Mouse (Mus musculus) stomach, postnatal 0 days (tissue): ENCODE data around the gene Golga2.

Experiments
- CTCF ChIP-seq: IDR thresholded peaks from 2 replicates; pipeline ENCODE4 v1.5.1; 2016; ENCODE audit warnings: antibody characterized with exemption, low read depth, mild to moderate bottlenecking, moderate library complexity
- EP300 ChIP-seq: optimal IDR thresholded peaks from 2 replicates; pipeline ENCODE3; 2016; ENCODE audit warnings: antibody characterized with exemption

DNA sequence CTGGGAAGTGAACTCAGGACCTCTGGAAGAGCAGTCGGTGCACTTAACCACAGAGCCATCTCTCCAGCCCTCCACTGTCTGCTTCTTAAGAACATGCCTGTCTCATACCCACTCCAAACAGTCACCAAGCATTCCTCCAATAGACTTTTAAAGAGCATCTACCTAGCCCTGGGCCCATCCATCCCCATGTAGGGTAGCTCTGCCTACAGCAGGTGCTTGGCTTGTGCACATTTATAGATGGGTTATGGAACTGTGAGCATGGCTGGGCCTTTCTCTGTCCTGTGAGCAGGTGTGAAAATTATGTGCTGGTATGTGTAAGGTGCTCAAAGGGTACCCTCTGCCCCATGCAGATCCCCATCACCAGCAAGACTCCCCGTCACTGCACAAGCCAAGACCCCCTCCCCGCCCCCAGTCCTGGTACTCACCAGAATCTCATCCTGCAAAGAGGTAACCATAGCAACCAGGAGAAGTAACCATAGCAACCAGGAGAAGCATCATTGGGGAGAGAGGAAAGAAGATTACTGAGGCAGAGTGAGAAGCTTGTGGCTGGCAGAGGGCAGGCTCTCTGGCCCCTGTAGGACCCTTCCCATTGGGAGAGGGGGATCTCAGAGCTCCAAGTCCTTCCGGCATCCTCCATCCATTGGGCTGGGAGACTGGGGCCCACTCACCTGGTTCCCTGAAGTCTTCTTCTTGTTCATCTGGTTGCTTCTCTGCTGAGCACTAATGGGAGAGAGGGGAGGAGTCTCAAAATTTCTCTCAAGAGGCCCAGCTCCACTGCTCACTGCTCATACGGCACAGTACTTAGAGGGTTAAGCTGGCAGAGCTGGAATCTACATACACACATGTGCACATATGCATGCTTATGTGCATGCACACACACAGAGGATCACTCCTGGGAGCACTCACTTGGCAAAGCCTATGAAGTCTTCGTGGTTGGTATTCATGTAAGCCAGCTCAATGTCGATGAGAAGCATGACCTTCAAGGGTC is 35.9 kb downstream of the Golga2 start:
- TF ChIP-seq CTCF (no peak), EP300 (no peak)
